Mouse (Mus musculus): ENCODE results near the gene Cabp1. TPM values are rescaled to one million over a fixed set of nuclear protein-coding genes. Genes with fewer than 3 reads are reported as not detected.

Cabp1 gene
- polyA plus RNA-seq (2015; fragmentation: Nextera tagmentation; extraction: Ambion mirVana): not detected in 2 replicates

DNA sequence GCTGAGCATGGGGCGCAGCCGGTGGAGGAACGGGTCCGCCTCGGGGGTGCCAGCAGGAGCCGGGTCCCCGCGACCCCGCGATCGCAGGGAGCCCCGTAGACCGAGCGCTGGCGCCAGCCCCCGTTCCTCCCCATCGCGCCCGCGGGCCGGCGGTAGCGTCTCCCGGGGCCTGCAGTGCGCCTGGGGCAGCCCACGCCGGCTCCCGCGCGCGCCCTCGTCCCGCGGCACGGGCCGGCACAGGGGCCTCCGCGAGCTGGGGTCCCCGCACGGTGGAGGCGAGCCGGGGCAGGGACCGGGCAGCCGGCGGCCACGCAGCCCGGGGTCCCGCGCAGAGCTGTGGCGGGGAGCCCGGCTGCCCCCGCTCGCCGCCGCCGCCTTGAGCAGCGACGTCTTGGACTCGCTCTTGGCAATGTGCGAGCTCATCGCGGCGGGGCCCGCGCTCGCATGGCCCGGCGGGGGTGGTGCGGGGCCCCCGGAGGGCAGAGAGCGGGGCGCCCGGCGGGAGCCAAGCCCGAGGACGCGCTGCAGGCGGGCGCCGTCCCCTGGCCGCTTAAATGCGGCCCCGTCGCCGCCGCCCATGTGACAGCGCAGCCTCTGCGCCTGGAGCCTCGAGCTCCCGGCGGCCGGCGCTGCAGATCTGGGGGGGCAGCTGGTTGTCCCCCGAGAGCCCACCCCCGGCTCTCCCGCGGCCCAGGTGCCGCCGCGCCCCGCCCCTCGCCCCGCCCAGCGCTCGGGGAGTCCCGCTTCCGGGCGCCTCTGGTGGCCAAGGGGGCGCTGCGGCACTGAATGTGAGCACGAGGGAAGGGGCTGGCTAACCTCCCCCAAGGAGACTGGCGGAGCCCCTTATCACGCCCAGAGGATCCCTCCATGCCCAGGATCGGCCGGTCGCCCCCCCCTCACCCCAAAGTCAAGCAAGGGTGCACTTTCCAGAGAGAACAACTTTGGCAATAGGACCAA, at the start of gene Cabp1:
Gene Cabp1, minus strand, starts transcription at position 713 of the 957 bp plus-strand sequence.
- ATAC-seq (ENCODE audit: low read depth): 0 out of 2 replicates have a peak, but pooled peaks have one; percentile 41
- Histone ChIP-seq H3K36me3 (no peaks in the 10 kb centered on the region), H3K9ac (0 out of 2 replicates have a peak within 1 kb of the TSS, but pooled peaks have one; percentile 9), H3K27ac (no peak within 1 kb of the TSS), H3K4me2 (peak within 1 kb of the TSS; percentile 77), H3K4me1 (replicated peaks) (peaks cover 17% of the 10 kb centered on the region), H3K9me3 (replicated peaks) (no peaks in the 10 kb centered on the region), H3K4me3 (replicated peaks) (peak within 1 kb of the TSS; percentile 59), H3K27me3 (peaks cover 93% of the 10 kb centered on the region)
- DNase-seq: peak; percentile 17
- under 1% methylated on average over 87 of the region's 116 CpGs for WGBS (ENCODE audit: insufficient replicate concordance)

DNA sequence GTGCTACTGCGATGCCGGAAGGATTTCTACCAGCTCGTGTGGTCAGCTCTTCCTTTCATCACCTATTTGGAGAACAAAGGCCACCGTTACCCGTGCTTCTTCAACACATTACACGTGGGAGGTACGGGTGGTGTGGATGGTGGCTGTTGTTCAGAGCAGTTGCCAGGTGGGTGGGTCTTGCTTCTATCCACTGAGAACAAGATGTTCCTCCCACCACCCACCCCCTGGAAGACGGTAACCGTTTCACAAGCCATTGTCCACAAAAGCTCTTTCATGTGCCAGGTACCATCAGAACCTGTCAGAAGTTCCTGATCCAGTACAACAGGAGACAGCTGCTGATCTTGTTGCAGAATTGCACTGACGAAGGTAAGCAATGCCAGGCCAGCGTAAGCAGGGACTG, 46.0 kb upstream of the Cabp1 start:
- Histone ChIP-seq H3K27ac (no peak overlapping the region), H3K9me3 (replicated peaks) (no peaks in the 10 kb centered on the region), H3K4me2 (0 out of 2 replicates have a peak overlapping the region, but pooled peaks have one; percentile 95), H3K27me3 (peaks cover 6% of the 10 kb centered on the region), H3K4me3 (replicated peaks) (no peak overlapping the region), H3K4me1 (replicated peaks) (peaks cover 32% of the 10 kb centered on the region), H3K36me3 (peaks cover 57% of the 10 kb centered on the region), H3K9ac (no peak overlapping the region)
- WGBS (ENCODE audit: insufficient replicate concordance): 93% methylated on average over 11 of the region's 11 CpGs
- ATAC-seq (ENCODE audit: low read depth) (no peak), DNase-seq (no peak)

DNA sequence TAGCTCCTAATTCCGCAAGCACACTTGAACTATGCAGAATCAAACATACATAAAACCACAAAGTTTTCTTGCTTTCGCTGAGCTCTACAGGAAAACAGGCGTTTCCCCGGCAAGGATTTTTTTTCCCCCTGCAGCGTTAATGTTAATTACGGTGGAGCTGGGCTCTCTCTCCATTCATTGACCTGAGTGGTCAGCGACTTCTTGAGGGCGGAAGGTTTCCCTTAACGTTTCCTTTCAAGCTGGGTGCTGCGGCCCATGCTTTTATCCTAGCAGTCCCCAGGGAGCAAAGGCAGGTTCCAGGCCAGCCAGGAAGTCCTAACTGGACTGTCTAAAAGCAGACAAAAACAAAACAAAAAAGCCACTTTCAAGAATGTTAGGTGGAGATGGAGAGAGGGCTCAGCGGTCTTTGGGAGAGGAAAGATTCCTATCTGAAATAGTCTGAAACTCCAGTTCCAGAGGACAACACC, 44.6 kb upstream of the Cabp1 start:
- peak overlapping the region; percentile 90 for H3K9ac ChIP-seq
- no peaks in the 10 kb centered on the region for H3K9me3 ChIP-seq (replicated peaks)
- H3K4me1 ChIP-seq (replicated peaks): peaks cover 37% of the 10 kb centered on the region
- DNase-seq: no peak
- H3K4me2 ChIP-seq: peak overlapping the region; percentile 95
- peaks cover 19% of the 10 kb centered on the region for H3K27me3 ChIP-seq
- WGBS (ENCODE audit: insufficient replicate concordance): 6% methylated on average over 11 of the region's 11 CpGs
- peak overlapping the region; percentile 80 for H3K27ac ChIP-seq
- H3K4me3 ChIP-seq (replicated peaks): peak overlapping the region; percentile 89
- no peak for ATAC-seq (ENCODE audit: low read depth)
- peaks cover 42% of the 10 kb centered on the region for H3K36me3 ChIP-seq

DNA sequence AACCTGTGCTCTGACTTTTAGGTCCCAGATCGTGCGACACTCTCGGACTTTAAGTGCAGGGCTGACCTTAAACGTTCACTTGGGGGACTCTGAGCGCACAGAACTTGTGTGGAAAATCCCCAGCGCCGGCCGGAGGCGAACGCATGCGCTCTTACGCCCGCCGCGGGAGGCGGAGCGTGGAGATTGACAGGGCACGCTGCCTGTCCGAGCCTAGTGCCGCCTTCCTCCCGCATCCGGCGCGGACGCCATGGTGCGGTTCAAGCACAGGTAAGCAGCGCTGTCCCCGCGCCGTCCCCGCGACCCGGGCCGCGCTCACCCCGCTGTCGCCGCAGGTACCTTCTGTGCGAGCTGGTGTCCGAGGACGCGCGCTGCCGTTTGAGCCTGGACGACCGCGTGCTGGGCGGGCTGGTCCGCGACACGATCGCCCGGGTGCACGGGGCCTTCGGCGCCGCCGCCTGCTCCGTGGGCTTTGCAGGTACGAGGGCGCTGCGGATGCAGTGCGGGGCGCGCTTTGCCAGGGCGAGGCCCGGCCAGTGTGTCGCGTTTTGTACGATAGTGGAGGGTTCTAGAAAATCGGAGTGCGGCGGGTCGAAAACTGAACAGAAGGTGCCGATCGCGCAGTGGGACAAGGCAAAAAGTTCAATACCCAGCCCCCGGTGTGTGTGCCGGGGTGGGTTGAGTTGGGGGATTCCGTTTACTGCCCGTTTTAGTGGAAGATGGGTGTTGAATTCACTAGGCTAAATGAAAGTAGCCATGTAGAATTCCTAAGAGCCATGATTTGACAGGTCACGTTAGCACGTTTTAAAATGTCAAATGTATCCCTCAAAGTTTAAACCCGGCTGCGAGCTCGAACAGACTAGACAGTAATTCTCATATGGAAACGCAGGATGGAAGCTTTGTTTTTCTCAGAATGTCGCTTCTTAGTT, 43.9 kb upstream of the Cabp1 start:
- peak overlapping the region; percentile 90 for H3K9ac ChIP-seq
- H3K4me3 ChIP-seq (replicated peaks): peak overlapping the region; percentile 89
- peak overlapping the region; percentile 95 for H3K4me2 ChIP-seq
- peak; percentile 89 for ATAC-seq (ENCODE audit: low read depth)
- peaks cover 37% of the 10 kb centered on the region for H3K4me1 ChIP-seq (replicated peaks)
- WGBS (ENCODE audit: insufficient replicate concordance): under 1% methylated on average over 88 of the region's 88 CpGs
- peak; percentile 91 for DNase-seq
- peak overlapping the region; percentile 80 for H3K27ac ChIP-seq
- H3K27me3 ChIP-seq: peaks cover 26% of the 10 kb centered on the region
- H3K9me3 ChIP-seq (replicated peaks): no peaks in the 10 kb centered on the region
- peaks cover 35% of the 10 kb centered on the region for H3K36me3 ChIP-seq

DNA sequence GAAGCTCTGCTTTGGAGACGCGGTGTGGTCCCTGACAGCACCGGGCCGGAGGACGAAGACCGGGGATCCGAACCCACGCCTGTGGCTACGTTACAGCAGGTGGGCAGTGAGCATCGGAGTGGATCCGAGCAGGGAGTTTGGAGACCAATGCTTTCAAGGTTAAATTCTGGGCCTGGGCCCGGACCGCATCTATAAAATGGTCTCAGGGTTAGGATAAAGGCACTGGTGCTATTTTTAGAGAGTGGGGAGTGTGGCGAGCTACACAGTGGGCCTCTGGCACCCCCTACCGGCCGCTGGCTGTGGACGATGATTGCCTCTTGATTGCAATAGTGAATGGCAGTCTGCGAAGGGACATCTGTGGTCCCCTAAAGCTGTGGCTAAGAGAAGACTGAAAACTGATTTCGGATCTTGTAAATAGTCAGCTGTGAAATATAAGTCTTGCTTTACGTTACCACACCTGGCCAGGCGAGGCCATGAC, 41.6 kb upstream of the Cabp1 start, which contains the start of gene Pop5:
Gene Pop5, plus strand, starts transcription at position 51 of the 478 bp plus-strand sequence.
- Histone ChIP-seq H3K27ac (no peak within 1 kb of the TSS), H3K4me1 (replicated peaks) (peaks cover 37% of the 10 kb centered on the region), H3K9me3 (replicated peaks) (no peaks in the 10 kb centered on the region), H3K9ac (peak within 1 kb of the TSS; percentile 74), H3K27me3 (peaks cover 47% of the 10 kb centered on the region), H3K4me3 (replicated peaks) (peak within 1 kb of the TSS; percentile 63), H3K36me3 (peaks cover 13% of the 10 kb centered on the region), H3K4me2 (peak within 1 kb of the TSS; percentile 90)
- WGBS (ENCODE audit: insufficient replicate concordance): 1% methylated on average over 21 of the region's 21 CpGs
- DNase-seq: peak; percentile 78
- ATAC-seq (ENCODE audit: low read depth): peak; percentile 39

DNA sequence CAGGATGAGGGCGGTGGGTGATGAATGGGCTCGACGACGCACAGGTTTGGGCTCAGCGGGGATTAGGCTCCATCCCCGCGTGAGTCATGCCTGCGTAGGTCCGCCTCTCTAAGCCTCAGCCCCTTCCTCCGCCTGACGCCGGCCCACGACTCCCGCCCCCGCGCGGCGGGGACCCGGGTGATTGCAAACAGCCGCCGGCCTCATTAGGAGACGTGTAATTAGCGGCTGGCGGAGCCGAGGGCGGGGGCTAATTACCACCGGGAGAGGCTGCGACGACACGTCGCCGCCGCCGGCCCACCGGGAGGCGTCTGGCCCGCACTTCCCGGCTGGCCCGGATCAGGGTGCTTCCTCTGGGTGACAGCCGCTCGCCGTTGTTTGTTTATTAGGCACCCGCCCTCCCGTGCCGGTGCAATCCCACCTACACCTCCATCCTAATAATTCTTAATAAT, 41.2 kb upstream of the Cabp1 start:
- Histone ChIP-seq H3K27ac (no peak overlapping the region), H3K4me2 (peak overlapping the region; percentile 90), H3K27me3 (peaks cover 49% of the 10 kb centered on the region), H3K9me3 (replicated peaks) (no peaks in the 10 kb centered on the region), H3K9ac (peak overlapping the region; percentile 74), H3K36me3 (peaks cover 8% of the 10 kb centered on the region), H3K4me3 (replicated peaks) (peak overlapping the region; percentile 63), H3K4me1 (replicated peaks) (peaks cover 37% of the 10 kb centered on the region)
- ATAC-seq (ENCODE audit: low read depth): no peak
- WGBS (ENCODE audit: insufficient replicate concordance): 2% methylated on average over 45 of the region's 45 CpGs
- peak; percentile 20 for DNase-seq

DNA sequence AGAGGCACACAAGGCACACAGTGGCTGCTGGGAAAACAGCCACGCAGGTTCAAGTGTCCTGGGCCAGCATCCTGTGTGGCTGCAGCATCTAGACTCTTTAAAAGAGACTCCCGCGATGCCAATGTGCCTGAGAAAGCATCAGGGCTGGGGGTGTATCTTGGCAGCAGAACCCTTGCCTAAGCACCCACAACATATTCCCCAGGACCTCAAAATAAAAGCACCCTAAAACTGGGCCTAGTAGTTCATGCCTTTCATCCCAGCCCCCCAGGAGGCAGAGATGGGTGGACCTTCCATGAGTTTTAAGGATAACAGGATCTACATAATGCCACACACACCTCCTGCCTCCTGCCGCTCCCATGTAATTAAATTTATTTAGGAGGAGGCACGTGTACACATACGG, 40.3 kb upstream of the Cabp1 start:
- DNase-seq (no peak), ATAC-seq (ENCODE audit: low read depth) (no peak)
- no peaks in the 10 kb centered on the region for H3K9me3 ChIP-seq (replicated peaks)
- WGBS (ENCODE audit: insufficient replicate concordance): 81% methylated on average over 6 of the region's 6 CpGs
- no peak overlapping the region for H3K9ac ChIP-seq
- H3K4me1 ChIP-seq (replicated peaks): peaks cover 31% of the 10 kb centered on the region
- peaks cover 49% of the 10 kb centered on the region for H3K27me3 ChIP-seq
- no peak overlapping the region for H3K27ac ChIP-seq
- H3K36me3 ChIP-seq: no peaks in the 10 kb centered on the region
- H3K4me3 ChIP-seq (replicated peaks): no peak overlapping the region
- H3K4me2 ChIP-seq: peak overlapping the region; percentile 90; the same call in 1 of the 2 replicates

DNA sequence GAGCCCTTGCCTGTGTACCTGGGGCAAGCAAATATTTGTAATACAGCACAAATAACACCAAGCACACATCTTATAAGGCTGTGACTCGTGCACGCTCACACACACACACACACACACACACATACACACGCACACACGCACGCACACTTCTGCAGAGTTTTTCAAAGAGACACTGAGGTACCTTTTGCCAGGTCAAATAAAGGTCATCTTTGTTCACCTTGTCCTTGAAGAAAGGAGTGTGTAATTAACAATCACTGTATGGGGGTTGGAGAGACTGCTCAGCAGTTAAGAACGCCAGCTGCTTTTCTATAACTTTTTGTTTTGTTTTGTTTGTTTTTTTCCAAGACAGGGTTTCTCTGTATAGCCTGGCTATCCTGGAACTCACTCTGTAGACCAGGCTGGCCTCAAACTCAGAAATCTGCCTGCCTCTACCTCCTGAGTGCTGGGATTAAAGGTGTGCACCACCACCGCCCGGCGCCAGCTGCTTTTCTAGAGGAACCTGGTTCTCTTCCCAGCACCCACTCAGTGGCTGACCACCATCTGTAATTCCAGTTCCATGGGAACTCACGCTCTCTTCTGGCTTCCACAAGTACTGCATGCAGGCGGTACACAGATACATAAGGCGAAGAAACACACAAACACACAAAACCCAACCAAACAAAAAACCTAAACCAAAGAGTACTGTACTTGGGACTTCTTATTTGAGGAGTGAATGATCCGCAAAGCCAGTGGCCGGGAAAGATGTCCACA, 39.0 kb upstream of the Cabp1 start:
- no peak for ATAC-seq (ENCODE audit: low read depth)
- H3K4me1 ChIP-seq (replicated peaks): peaks cover 18% of the 10 kb centered on the region
- H3K9me3 ChIP-seq (replicated peaks): no peaks in the 10 kb centered on the region
- H3K4me2 ChIP-seq: no peak overlapping the region
- 82% methylated on average over 14 of the region's 14 CpGs for WGBS (ENCODE audit: insufficient replicate concordance)
- H3K36me3 ChIP-seq: no peaks in the 10 kb centered on the region
- no peak overlapping the region for H3K4me3 ChIP-seq (replicated peaks)
- peaks cover 49% of the 10 kb centered on the region for H3K27me3 ChIP-seq
- H3K9ac ChIP-seq: no peak overlapping the region
- no peak for DNase-seq
- H3K27ac ChIP-seq: no peak overlapping the region

DNA sequence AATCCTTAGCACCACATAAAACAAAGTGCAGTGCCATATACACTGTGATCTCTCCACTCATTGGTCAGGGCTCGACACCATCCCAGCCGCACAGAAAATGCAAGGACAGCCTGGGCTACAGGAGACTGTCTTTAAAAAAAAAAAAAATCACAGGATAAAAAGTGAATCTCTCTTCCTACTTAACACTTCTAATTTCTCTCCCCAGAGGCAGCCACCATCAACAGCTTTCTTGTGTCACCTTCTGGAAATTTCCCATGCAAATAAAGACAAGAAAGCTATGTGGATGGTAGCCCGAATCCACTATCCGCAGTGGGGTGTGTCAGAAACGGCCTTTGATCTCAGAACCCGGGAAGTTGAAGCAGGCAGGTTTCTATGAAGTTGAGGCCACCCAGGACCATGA, 38.3 kb upstream of the Cabp1 start:
- ATAC-seq (ENCODE audit: low read depth): no peak

DNA sequence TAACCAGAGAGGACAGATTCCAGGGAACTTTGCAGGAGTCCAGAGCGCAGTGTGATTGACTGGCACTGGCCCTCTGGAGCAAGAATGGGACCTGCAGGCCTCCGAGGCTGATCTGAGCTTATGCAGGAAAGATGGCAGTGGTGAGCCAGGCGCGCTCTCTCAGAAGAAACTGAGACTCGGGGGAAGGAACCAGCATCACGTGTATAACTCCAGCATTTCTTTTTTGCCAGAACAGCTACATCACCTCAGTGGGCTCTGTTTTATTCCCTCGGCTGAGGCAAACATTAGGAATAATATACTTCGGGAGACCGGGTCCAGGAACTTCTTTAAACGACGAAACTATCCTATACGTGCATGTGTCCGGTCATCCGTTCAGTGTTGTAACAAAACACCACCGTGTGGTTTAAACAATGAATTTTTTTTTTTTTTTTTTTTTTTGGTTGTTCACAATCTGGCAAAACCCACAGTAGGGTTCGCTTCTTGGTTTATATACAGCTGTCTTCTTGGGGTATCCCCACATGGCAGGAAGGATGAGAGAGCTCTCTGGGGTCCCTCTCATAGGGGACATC, 37.5 kb upstream of the Cabp1 start:
- ATAC-seq (ENCODE audit: low read depth): no peak
- Histone ChIP-seq H3K27me3 (peaks cover 49% of the 10 kb centered on the region), H3K9me3 (replicated peaks) (no peaks in the 10 kb centered on the region), H3K4me1 (replicated peaks) (peaks cover 10% of the 10 kb centered on the region), H3K9ac (no peak overlapping the region), H3K27ac (no peak overlapping the region), H3K36me3 (no peaks in the 10 kb centered on the region), H3K4me2 (no peak overlapping the region), H3K4me3 (replicated peaks) (no peak overlapping the region)
- 52% methylated on average over 16 of the region's 16 CpGs for WGBS (ENCODE audit: insufficient replicate concordance)
- no peak for DNase-seq

More for the DNA sequence above, 38.3 kb upstream of the Cabp1 start:
- no peaks in the 10 kb centered on the region for H3K9me3 ChIP-seq (replicated peaks)
- no peak overlapping the region for H3K9ac ChIP-seq
- 64% methylated on average over 6 of the region's 6 CpGs for WGBS (ENCODE audit: insufficient replicate concordance)
- peaks cover 15% of the 10 kb centered on the region for H3K4me1 ChIP-seq (replicated peaks)
- no peak overlapping the region for H3K4me2 ChIP-seq
- H3K36me3 ChIP-seq: no peaks in the 10 kb centered on the region
- no peak for DNase-seq
- peaks cover 49% of the 10 kb centered on the region for H3K27me3 ChIP-seq
- no peak overlapping the region for H3K4me3 ChIP-seq (replicated peaks)
- no peak overlapping the region for H3K27ac ChIP-seq

All from liver, embryonic 13.5 days (tissue).